Mouse (Mus musculus): ENCODE data around the gene Bbs9.

Bbs9 gene

DNA sequence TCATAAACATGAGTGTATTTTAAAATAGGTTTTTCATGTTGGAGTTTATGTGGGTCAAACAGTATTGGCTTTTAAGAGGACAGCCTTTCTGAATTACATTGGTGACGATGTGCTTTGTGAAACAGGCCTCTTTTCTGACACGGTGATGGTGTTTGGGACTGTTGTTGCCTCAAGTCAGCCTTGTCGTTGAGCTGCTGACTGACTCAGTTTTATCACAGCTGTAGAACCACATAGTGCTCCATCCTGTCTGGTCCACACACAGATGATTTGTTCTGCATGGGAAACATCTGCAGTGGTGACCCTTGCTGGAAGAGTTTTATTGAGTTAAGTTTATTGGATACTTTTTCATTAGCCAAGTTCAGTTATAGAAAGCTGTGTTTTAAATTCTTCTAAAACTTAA is 283.0 kb downstream of the Bbs9 start:
- no peak for DNase-seq

DNA sequence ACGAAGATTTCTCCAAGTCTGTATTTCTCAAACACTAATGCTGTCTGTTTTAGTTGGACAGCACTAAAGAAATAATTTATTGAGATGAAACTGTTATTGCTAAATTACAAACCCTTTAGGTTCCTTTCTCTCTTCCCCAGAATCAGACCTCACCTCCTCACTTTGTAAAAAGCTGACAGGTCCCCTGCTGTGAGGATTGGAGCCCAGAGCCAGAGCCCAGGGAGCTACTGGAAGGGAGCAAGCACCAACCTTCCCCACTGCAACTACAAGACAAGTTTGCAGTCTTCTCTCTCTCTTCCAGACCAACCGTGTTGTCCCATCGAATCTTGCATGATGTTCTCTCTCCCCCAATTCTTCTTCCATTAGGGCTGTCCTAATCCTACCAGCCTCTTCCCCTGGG is 283.7 kb downstream of the Bbs9 start:
- DNase-seq: peak; percentile 11 to 20

DNA sequence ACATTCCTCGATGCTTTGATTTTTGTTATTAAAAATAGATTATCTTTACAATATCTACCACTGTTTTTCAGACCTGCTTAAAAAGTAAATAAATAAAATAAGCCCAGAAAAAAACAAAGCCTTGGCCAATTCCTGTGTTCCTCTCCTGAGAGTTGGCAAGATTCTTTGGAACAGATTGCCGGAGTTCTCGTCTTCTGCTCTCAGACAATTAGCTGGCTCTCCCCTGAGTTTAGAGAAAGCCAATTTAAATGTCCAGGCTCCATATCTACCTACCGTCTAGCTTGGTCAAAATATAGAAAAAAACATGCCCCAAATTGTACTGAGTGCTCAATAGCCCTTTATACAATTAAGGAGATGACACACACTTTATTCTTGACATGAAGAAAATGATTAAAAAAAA is 284.9 kb downstream of the Bbs9 start:
- peak; percentile 53 to 65 for DNase-seq

DNA sequence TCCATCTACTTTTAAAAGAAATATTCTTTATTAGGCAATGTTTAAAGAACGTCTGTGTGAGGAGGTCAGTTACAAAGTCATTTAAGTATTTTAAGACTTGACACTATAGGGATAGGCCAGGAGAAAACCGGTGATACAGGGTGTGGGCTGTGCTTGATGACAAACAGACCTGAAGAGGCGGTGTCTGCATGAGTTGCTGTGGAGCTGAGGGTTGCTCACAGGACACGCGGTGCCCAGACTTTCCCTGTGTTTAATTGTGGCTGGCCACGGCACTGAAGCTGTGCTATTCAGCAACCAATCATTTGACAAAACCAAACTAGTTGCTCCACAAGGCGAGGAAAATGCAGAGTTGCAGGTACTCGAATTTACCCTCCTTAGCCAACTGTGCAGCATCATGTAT is 286.0 kb downstream of the Bbs9 start:
- no peak for DNase-seq

DNA sequence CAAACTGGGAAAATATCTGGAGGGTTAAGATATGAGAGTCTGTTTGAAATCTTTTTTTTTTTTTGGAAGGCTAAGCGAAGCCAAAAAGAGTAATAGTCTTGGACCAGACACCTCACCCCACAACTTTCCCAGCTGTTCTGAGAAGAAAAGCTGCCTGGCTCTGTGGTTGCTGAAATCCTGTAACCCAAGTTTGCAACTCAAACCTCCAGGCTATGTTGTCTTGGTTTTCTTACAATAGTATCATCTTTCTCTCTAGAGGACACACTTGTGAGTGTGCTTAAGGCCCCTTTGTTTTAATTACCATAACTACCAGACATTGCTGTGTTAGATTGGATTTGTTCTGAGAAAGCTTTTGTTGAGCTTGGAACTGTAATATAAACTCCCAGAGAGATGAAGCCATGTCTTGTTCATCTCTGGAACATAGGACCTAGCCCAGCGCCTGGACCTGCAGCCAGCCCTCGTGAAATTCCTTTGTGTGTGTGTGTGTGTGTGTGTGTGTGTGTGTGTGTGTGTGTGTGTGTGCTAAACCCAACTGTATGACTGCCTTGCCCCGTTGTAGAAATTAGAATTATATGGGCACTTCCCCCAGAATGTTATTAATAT is 290.2 kb downstream of the Bbs9 start:
- no peak for DNase-seq

DNA sequence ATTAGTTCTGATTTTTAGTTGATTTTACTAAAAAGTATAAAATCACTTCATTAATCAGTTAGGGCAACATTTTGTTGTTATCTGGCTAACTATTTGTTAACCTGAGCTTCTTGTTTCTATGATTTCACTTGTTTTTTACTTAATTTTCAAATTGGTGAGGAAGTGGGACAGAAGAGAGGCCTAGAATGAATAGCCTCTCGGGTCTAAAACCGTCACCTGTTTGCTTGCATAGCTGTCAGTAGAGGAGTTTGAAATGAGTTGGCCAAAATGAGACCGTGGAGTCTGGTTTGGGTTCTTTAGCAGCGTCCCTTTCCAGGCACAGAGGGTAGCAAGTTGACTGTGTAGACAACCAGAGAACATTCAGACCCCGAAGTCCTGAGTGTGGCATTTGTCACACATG is 291.6 kb downstream of the Bbs9 start:
- DNase-seq: no peak

DNA sequence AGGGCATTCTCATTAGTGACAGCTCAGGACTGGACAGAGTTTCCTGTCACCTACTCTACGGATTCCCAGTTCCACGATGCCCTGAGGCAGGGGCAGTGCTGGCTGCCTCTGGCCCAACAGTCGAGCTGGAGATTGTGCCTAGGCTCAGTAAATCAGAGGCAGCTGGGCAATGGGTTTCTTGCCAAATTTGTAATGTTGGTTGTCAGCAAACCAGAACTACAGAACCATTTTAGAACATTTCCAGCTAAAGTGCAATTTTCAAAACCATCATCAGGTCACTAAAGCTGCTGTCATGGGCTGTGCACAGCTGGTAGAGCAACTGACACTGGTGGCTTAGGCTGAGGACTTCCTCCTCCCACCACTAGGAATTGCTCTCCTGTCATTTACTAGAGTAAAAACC is 292.3 kb downstream of the Bbs9 start:
- DNase-seq: no peak

DNA sequence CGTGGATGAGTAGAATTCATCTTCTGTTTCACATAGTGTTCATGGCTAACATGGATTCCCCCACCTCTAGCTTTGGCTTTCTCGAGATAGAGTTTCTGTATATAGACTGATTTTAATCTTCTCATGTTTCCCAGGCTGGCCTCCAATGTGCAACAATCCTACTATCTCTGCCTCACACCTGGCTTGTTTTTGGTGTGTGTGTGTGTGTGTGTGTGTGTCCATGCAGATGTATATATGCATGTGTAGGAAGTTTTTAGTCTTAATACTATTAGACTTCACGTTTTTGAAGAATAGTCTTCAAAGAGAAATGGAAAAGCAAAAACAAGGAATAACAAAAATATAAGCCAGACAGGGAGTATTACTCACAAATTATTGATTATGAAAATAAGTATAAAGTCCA is 296.3 kb downstream of the Bbs9 start:
- no peak for DNase-seq

DNA sequence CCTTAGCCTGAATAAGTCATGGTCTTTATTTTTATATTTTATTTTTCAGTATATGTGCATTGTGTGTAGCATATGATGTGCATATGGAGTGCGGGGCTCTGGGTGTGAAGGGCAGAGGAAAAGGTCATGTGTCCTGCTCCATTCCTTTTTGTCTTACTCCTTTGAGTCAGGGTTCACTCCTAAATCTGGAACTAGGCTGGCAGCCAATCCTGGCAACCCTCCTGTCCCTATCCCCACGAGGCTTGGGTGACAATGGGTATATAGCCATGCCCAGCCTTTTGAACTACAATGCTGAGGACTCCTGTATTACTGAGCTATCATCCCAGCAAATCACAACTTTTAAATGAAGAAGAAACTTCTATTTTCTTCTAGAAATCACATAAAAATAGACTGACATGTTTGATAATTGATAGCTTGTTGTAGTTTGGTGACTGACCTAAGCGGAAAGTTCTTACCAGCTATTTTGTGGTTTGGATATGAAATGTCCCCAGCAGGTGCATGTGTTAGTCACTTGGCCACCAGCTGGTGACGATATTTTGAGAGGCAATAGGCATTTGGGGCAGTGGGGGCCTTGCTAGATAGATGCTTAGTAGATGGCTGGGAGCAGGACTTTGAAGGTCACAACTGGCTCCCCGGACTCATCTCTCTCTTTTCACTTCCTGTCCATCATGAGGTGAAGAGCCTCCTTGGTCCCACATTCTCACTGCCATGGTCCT is 300.9 kb downstream of the Bbs9 start:
- peak in 1 of 2 experiments; percentile 10 for DNase-seq

DNA sequence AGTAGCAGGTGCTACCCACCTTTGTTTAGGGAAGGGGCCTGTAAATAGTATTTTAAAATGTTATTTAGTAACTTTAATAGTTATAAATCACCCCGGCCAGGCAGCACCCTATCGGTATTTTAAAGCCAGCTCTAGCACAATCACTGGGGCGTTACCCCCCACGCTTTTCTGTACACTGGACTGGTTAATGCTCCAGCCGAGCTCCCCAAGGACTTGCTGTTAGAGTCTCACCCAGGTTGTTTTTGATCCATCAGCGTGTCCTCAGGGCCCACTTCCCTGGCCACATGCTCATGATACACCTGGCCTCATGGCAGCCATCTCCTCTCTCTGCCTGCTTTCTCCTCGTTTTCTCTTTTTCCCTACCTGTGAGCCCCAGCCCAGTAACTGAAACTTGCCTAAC is 301.9 kb downstream of the Bbs9 start:
- no peak for DNase-seq

DNA sequence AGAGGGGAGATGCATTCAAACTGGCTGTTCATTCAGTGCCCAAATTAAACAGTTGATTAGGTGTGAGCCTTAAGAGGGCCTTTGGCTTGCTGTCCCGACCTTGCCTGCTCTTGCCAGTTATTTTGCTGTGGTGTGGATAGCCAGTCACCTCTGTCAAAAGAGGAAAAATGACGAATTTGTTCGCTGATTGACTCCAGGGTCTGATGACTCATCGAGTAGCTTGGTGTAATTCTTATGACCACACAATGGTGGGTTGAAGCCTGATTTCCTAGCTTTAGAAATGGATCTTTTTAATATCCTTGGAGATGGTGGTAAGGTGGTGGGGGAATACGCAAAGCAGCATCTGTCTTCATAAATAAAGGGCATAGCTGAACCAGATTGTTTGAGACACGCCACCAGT is 304.1 kb downstream of the Bbs9 start:
- no peak for DNase-seq

DNA sequence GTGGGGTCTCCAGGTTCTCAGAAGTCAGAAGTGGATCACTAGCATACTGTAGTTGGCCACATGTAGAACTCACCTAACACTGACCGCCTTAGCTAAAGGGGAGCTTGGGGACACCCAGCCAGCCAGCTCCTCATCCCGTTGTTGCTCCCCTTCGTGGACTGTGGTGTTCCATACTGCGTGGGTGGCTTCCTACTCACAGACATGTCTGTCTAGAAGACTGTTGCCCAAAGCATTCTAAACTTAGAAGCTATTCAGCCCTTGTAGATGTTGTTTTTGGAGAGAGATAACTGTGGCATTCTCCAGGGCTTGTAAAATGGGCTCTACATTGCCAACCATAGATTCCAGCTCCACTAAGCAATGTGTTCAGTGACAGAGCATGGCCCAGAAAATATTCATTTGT is 310.5 kb downstream of the Bbs9 start:
- DNase-seq: no peak

DNA sequence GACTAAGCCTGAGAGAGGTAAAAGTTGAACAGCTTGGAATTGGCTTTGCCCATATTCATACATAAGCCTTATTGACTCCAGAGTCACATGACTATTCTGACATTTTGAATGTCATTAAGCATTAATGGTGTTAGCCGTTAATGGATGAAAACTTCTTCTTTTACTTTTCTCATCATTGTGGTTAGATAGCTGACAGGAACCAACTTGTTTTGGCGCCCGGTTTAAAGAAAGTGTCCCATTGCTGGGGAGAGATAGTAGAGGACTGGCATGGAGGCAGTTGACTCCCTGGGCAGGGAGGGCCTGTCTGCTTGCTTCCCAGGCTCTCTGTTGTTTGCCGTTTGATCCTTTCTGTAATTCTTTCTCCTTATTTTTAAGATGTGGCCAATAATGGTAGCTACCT is 312.9 kb downstream of the Bbs9 start:
- DNase-seq: no peak

DNA sequence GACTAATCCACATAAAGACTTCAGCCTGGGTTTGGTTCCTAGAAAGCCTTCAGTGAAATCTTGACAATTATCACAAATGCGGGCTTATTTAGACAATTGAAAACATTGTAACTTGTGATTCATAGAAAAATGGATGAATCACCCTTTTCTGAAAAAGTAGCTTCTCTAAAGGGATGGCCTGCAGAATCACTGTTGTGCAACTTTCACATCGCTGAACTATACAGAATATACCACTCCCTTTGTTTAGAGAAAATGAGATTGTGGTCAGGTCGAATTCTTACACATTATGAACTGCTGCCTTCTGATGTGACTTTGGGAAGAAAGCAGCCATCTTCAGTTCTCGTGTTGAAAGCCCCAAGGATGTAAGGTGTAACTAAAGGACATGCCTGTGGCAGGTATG is 313.3 kb downstream of the Bbs9 start:
- DNase-seq: no peak

DNA sequence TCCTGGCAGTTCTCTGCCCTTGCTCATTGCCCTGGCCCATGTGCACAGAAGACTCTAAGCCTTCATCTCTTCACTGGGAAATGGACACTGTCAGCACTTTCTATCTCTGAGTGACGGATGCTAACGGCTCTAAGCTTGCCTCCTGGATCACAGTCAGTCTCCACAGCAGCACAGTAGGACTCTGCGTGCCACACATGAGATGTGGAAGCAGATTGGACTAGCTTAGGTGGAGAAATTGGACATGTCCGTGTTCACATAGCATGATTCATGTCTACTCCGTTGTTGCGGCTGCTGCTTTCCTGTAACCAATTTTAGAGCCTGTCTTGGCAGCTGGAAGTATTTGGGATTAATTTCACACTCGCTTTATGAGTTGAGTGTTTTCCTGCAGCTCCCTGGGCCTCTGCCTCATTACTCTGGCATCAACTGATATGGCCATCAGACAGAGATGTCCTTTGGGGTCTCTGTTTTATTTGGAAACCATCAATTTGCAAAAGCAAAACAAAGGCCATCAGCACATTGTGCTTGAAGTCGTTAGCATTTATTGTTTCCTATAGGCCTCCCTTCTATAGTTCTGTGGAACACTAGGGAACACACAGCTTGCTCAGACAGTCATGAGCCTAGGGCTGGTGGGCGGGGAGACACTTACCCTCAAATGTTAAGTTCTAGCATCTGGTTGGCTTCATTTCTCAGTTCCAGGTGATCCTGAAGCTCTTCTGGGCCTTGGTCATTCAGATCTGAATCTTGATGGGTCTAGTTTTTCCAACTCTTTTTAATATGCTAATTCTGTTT is 314.1 kb downstream of the Bbs9 start:
- DNase-seq: no peak

DNA sequence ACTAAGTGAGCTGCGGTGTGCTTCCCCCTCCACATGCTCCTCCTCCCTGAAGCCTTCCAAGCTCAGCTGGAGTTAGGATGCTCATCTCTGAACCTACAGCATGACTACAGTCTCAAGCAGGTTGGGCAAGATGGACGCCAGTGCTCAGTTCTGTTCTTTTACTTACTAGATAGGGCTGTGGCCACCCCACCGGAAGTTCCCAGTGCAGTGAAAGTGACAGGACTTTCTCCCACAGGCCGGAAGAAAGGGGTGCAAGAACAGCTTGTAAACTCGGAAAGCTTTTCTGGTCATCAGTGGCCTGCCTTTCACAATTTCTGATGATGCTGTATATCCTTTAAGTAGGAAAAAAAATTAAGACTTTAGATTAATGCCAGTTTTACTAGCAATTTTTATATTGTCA is 315.7 kb downstream of the Bbs9 start:
- DNase-seq: no peak

DNA sequence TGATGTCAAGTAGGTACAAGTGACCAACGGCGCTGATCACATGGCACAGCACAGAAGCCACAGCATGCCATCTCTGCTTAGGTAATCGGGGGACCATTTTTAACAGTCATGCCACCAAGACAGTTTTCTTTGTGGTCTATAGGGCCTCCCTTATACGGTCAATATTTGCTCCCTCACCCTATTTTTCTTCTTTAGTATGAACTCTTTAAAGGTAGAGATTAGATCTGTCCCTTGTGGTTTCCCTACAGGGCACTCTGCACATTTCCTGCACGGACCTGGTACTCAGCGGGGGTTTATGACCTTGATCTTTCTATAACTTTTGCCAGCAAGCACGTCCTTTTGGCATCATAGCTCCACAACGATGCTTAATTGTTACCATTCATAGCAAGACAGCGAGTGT is 316.2 kb downstream of the Bbs9 start:
- DNase-seq: no peak

DNA sequence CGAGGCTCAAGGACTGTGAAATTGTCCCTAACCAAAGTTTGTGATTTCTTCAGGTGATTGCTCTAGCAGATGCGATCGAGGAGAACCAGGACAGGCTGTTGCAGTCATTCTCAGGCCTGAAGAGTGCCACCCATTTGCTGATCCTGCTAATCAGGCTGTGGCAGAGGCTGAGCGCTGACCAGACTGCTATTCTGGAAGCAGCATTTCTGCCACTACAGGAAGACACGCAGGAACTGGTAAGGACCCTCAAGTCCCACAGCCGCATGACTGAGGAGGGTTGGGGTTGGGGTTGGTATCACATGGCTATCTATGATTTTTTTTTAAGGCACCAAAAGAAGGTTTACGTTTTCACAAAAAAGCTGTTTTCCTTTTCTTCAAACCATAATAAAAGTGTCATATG is 318.2 kb downstream of the Bbs9 start:
- DNase-seq: no peak

DNA sequence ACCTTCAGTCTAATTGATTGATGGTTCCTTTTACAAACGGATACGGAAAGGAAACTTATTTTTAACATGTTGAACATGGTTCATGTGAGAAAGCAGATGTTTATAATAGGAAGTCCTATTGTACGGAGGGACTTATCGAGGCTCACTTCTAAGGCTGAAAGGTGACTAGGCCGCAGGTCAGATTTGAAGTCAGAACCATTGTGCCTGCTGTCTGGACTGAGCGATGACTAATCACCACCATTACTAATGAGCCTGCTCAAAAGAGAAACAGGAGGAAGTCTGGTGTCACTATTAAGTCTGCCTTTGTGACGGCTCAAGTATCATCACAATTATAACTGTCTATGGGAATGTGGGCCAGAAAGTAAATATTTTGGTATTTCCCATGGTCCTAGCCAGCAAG is 325.2 kb downstream of the Bbs9 start:
- no peak for DNase-seq

DNA sequence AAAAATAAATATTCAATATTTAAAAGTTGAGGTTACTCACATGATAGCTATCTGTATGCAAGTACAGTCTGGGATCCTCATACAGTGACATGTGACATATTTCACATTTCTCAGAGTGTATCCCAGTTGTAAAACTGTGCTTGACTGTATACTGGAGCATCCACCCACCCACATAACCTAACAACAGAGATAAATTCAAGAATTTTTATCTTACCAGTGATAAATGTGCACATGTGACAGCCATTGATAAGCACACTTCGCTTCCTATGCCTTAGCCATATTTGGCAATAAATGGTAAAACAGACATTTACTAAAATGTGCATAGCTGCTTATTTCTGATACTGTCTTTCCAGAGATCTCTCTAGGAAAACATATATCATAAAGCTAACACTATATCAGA is 330.5 kb downstream of the Bbs9 start:
- DNase-seq: no peak

DNA sequence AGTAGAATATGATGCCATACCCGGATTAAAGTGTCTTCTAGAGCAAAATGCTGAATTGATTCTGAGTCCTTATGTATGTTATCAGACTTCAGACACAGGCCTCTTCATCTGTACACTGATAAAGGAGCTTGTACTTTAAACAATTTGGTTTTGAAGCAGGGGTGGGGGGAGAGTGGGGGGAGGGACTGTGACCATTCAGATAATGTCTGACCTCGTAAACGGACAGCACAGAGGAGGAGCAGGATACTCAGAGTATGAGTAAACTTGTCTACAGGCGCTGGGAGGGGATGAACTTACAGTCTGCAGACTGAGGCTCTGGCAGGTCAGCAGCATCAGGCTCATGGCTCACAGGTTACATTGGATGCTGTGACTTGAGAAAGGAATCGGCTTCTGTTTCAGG is 331.0 kb downstream of the Bbs9 start:
- no peak for DNase-seq

DNA sequence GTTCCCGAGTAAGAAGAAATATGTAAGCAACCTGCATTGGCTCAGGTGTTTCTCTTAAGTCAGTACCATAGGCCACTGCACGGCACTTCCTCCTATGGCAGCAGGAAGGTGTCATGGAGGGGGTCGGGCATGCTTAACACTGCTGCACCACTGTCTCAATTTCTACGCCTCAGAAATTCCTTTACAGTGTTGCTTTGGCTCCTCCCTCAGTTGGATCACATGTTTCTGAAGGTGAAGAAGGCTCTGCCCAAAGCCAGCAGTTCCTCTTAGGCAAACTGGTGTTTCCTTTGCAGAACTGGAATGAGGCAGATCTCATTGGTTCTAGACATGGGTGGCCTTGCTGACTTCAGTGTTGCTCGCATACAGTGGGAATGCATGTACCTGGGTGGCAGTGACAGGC is 332.2 kb downstream of the Bbs9 start:
- no peak for DNase-seq

DNA sequence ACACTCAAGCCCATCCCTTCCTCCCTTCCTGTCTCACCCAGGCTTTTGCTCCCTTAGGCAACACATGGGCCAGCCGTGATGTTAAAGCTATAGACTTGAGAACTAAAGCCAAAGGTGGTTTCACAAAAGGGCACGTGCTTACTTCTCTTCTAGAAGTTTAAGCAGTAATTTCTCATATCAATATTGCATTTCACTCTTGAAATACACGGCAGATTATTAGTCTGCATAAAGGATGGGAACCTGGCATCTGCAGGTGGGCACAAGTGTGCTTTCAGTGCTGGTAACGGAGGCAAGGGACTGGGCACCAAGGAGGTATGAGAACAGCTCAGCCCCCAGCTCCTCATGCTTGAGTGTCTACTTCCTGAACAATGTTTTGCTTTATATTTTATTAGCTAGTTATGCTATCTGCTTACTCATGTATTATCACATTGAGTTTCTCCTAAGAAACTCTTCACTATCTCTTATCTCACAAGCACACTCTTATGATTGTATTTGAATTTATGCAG is 334.2 kb downstream of the Bbs9 start:
- DNase-seq: no peak

DNA sequence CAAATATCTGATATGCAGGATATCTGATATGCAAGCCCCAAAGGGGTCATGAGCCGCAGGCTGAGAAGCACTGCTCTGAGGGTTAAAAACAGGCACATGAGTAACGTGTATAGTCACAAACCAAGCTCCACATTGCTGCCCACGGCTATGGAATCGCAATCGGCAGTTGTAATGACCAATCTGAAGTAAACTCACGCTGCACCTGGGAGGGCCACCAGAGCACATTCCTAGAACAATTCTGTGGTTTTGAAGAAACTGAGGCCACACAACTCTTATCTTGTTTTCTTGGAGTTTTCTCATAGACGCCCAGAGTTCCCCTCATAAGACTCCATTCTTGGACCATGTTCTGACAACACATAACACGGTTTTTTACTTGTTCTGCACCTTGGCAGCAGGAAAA is 334.9 kb downstream of the Bbs9 start:
- no peak for DNase-seq

Data from cerebellum, adult 18-20 months (tissue).